Mouse (Mus musculus) liver, embryonic 16.5 days (tissue): ENCODE data around the gene Cnn1. TPM values are rescaled to one million over a fixed set of nuclear protein-coding genes. Genes with fewer than 3 reads are reported as not detected.
A peak's percentile ranks its signal among the peaks of the same experiment; 100 is the strongest.

Experiments
- ATAC-seq: fragments of 200-750 bp; cut with Nextera tagmentation; 2 replicates; pipeline ENCODE4 v1.8.0; 2017; ENCODE audit warnings: low read depth, mild to moderate bottlenecking, moderate number of reproducible peaks, moderate library complexity
- H3K27ac ChIP-seq: fragments of 300-500 bp; sonication (generic); 2 replicates; pipeline ENCODE4 v1.5.1; 2014; ENCODE audit warnings: mild to moderate bottlenecking, low read length
- H3K27me3 ChIP-seq: fragments of 300-500 bp; sonication (generic); 2 replicates; pipeline ENCODE4 v1.6.1; 2014; ENCODE audit warnings: low read depth, low read length, mixed read lengths; ENCODE audit not compliant: control insufficient read depth, insufficient read depth
- H3K36me3 ChIP-seq: fragments of 300-500 bp; sonication (generic); 2 replicates; pipeline ENCODE4 v1.6.1; 2014; ENCODE audit warnings: mild to moderate bottlenecking; ENCODE audit not compliant: control insufficient read depth, insufficient read depth
- H3K4me1 ChIP-seq: fragments of 300-500 bp; sonication (generic); 2 replicates; pipeline ENCODE4 v1.6.1; 2014; ENCODE audit warnings: low read depth, low read length, mixed read lengths; ENCODE audit not compliant: control insufficient read depth
- H3K4me2 ChIP-seq: fragments of 300-500 bp; sonication (generic); 2 replicates; pipeline ENCODE4 v1.6.1; 2014; ENCODE audit warnings: low read depth, low read length, mixed read lengths
- H3K4me3 ChIP-seq: fragments of 300-500 bp; sonication (generic); 2 replicates; pipeline ENCODE4 v1.5.1; 2014; ENCODE audit warnings: low read depth, mild to moderate bottlenecking, low read length
- H3K9ac ChIP-seq: fragments of 300-500 bp; sonication (generic); 2 replicates; pipeline ENCODE4 v1.6.1; 2014; ENCODE audit warnings: low read depth, low read length
- H3K9me3 ChIP-seq: fragments of 300-500 bp; sonication (generic); replicated peaks from 2 replicates; pipeline ENCODE4 v1.6.1; 2016; ENCODE audit warnings: low read length; ENCODE audit not compliant: control insufficient read depth
- WGBS: fragments of 180-500 bp; shearing (Covaris S2); extraction: QIAGEN DNeasy Blood & Tissue Kit; methylation state at CpG from one replicate; pipeline ENCODE4 v1.1.7; 2014; ENCODE audit not compliant: insufficient replicate concordance; 5-methylcytosine and 5-hydroxymethylcytosine counted together
- microRNA-seq: library from miRNA; unstranded; fragments of <30 nt; microRNA quantifications from one replicate; pipeline ENCODE4, GENCODE M21; 2016
- polyA plus RNA-seq: library from polyadenylated mRNA; unstranded; fragments of >200 nt; fragmentation: Nextera tagmentation; extraction: Ambion mirVana; gene quantifications from 2 replicates; pipeline ENCODE4 v1.2.1, GENCODE M21; 2015

Gene Cnn1
- polyA plus RNA-seq, 1 experiment from 2014 or later: 1.8 TPM

- Histone ChIP-seq H3K9me3 (no peaks in the 10 kb centered on the region), H3K4me3 (peak overlapping the region; percentile 84), H3K9ac (peak overlapping the region; percentile 91), H3K4me1 (peaks cover 19% of the 10 kb centered on the region), H3K27ac (no peak overlapping the region), H3K4me2 (peak overlapping the region; percentile 97), H3K36me3 (no peaks in the 10 kb centered on the region), H3K27me3 (no peaks in the 10 kb centered on the region)
- 64% methylated on average over 34 of the region's 34 CpGs for WGBS
- ATAC-seq: no peak
Measured at GRCm38 (mm10) chr9:22157516-22158265, 58.7 kb downstream of the Cnn1 start.

Small RNAs within 50 kb of the gene (microRNA-seq; reads per million reads assigned to microRNA genes)
- not detected for gene Mir7084

Other genes with a start within 250 kb of the Cnn1 start
- 5.0 and 5.3 TPM in 2 replicates for gene Dock6, start 246.6 kb upstream of the Cnn1 start, polyA plus RNA-seq
- 12.9 and 13.9 TPM in 2 replicates for gene Rab3d, start 181.0 kb upstream of the Cnn1 start, polyA plus RNA-seq
- 1.3 and 1.6 TPM in 2 replicates for gene Ccdc159, start 171.7 kb upstream of the Cnn1 start, polyA plus RNA-seq
- gene Tmem205, start 171.7 kb upstream of the Cnn1 start, polyA plus RNA-seq: 172 and 194 TPM in 2 replicates
- gene Plppr2, start 162.2 kb upstream of the Cnn1 start, polyA plus RNA-seq: 0.96 and 1.4 TPM in 2 replicates
- 2.1 and 2.3 TPM in 2 replicates for gene Swsap1, start 143.5 kb upstream of the Cnn1 start, polyA plus RNA-seq
- 115 and 116 TPM in 2 replicates for gene Epor, start 135.7 kb upstream of the Cnn1 start, polyA plus RNA-seq
- 0.14 and 0.32 TPM in 2 replicates for gene Rgl3, start 109.8 kb upstream of the Cnn1 start, polyA plus RNA-seq
- 0.05 TPM in 1 of 2 replicates, not detected in the other for gene Ccdc151, start 96.6 kb upstream of the Cnn1 start, polyA plus RNA-seq
- gene Prkcsh, start 96.4 kb upstream of the Cnn1 start, polyA plus RNA-seq: 51.2 and 52.5 TPM in 2 replicates
- gene Elavl3, start 47.2 kb upstream of the Cnn1 start, polyA plus RNA-seq: 0.04 TPM in 1 of 2 replicates, not detected in the other
- gene Gm49318, start 28.0 kb upstream of the Cnn1 start, polyA plus RNA-seq: not detected in 2 replicates
- gene Zfp653, start 27.8 kb upstream of the Cnn1 start, polyA plus RNA-seq: 5.7 and 6.2 TPM in 2 replicates
- 21.1 and 22.2 TPM in 2 replicates for gene Ecsit, start 13.8 kb upstream of the Cnn1 start, polyA plus RNA-seq
- gene Elof1, start 18.0 kb downstream of the Cnn1 start, polyA plus RNA-seq: 77.8 and 78.7 TPM in 2 replicates
- gene Acp5, start 36.5 kb downstream of the Cnn1 start, polyA plus RNA-seq: 228 and 240 TPM in 2 replicates
- 28.9 and 34.6 TPM in 2 replicates for gene Pigyl, start 57.6 kb downstream of the Cnn1 start, polyA plus RNA-seq
- 0.09 TPM in 1 of 2 replicates, not detected in the other for gene Zfp872, start 88.9 kb downstream of the Cnn1 start, polyA plus RNA-seq
- 6.7 and 7.4 TPM in 2 replicates for gene Zfp809, start 126.5 kb downstream of the Cnn1 start, polyA plus RNA-seq
- gene Zfp599, start 160.7 kb downstream of the Cnn1 start, polyA plus RNA-seq: 1.0 and 1.3 TPM in 2 replicates
- gene Zfp810, start 208.4 kb downstream of the Cnn1 start, polyA plus RNA-seq: 2.7 and 2.8 TPM in 2 replicates